Mouse (Mus musculus) midbrain, embryonic 12.5 days (tissue): ENCODE results near the gene Suds3. TPM values are rescaled to one million over a fixed set of nuclear protein-coding genes. Genes with fewer than 3 reads are reported as not detected.

Experiments
- ATAC-seq: fragments of 200-750 bp; cut with Nextera tagmentation; 2 replicates; pipeline ENCODE4 v1.8.0; 2017; ENCODE audit warnings: low read depth, moderate TSS enrichment, moderate library complexity; ENCODE audit not compliant: low FRiP score
- H3K27ac ChIP-seq: fragments of 300-500 bp; sonication (generic); replicated peaks from 2 replicates; pipeline ENCODE4 v1.5.1; 2016; ENCODE audit warnings: mild to moderate bottlenecking
- H3K27me3 ChIP-seq: fragments of 300-500 bp; sonication (generic); 2 replicates; pipeline ENCODE4 v1.6.1; 2016; ENCODE audit warnings: mild to moderate bottlenecking
- H3K36me3 ChIP-seq: fragments of 300-500 bp; sonication (generic); 2 replicates; pipeline ENCODE4 v1.6.1; 2016
- H3K4me1 ChIP-seq: fragments of 300-500 bp; sonication (generic); 2 replicates; pipeline ENCODE4 v1.6.1; 2016
- H3K4me2 ChIP-seq: fragments of 300-500 bp; sonication (generic); replicated peaks from 2 replicates; pipeline ENCODE4 v1.6.1; 2016; ENCODE audit warnings: mild to moderate bottlenecking, moderate library complexity
- H3K4me3 ChIP-seq: fragments of 300-500 bp; sonication (generic); 2 replicates; pipeline ENCODE4 v1.5.1; 2016; ENCODE audit warnings: mild to moderate bottlenecking
- H3K9ac ChIP-seq: fragments of 300-500 bp; sonication (generic); replicated peaks from 2 replicates; pipeline ENCODE4 v1.6.1; 2016; ENCODE audit warnings: mild to moderate bottlenecking, moderate library complexity
- H3K9me3 ChIP-seq: fragments of 300-500 bp; sonication (generic); 2 replicates; pipeline ENCODE4 v1.6.1; 2016; ENCODE audit warnings: mild to moderate bottlenecking
- WGBS: fragments of 180-500 bp; shearing (Covaris S2); methylation state at CpG from one replicate; pipeline ENCODE4 v1.1.7; 2016; 5-methylcytosine and 5-hydroxymethylcytosine counted together
- polyA plus RNA-seq: library from polyadenylated mRNA; unstranded; fragments of >200 nt; fragmentation: Nextera tagmentation; extraction: Ambion mirVana; gene quantifications from 2 replicates; pipeline ENCODE4 v1.2.1, GENCODE M21; 2016

Gene Suds3
- polyA plus RNA-seq, 1 experiment from 2014 or later = 118 TPM

- Histone ChIP-seq H3K4me2 (no peak overlapping the region), H3K27me3 (no peaks in the 10 kb centered on the region), H3K27ac (0 out of 2 replicates have a peak overlapping the region, but pooled peaks have one; percentile 35), H3K9me3 (no peaks in the 10 kb centered on the region), H3K36me3 (no peaks in the 10 kb centered on the region), H3K4me3 (no peak overlapping the region), H3K9ac (no peak overlapping the region), H3K4me1 (peaks cover 13% of the 10 kb centered on the region)
- ATAC-seq = no peak
- 82% methylated on average over 3 of the region's 3 CpGs for WGBS
These were observed 19.1 kb upstream of the Suds3 start for GRCm38 (mm10) chr5:117134889-117135456.

- H3K4me1 ChIP-seq = peaks cover 12% of the 10 kb centered on the region
- no peak for ATAC-seq
- no peaks in the 10 kb centered on the region for H3K27me3 ChIP-seq
- no peaks in the 10 kb centered on the region for H3K36me3 ChIP-seq
- WGBS = 85% methylated on average over 19 of the region's 19 CpGs
- H3K4me2 ChIP-seq = no peak overlapping the region
- H3K4me3 ChIP-seq = no peak overlapping the region
- H3K9me3 ChIP-seq = no peaks in the 10 kb centered on the region
- no peak overlapping the region for H3K27ac ChIP-seq
- no peak overlapping the region for H3K9ac ChIP-seq
These were observed 18.4 kb upstream of the Suds3 start for GRCm38 (mm10) chr5:117134066-117134888.

- no peaks in the 10 kb centered on the region for H3K36me3 ChIP-seq
These were observed 17.6 kb upstream of the Suds3 start for GRCm38 (mm10) chr5:117133446-117134065.

GRCm38 (mm10) chr5:117130726-117131125 is 14.8 kb upstream of the Suds3 start:
- no peak overlapping the region for H3K9ac ChIP-seq
- ATAC-seq = no peak
- 94% methylated on average over 15 of the region's 15 CpGs for WGBS

More at GRCm38 (mm10) chr5:117133446-117134065, 17.6 kb upstream of the Suds3 start:
- H3K27me3 ChIP-seq = no peaks in the 10 kb centered on the region
- 92% methylated on average over 17 of the region's 17 CpGs for WGBS
- no peak overlapping the region for H3K4me3 ChIP-seq
- H3K9ac ChIP-seq = no peak overlapping the region
- peaks cover 12% of the 10 kb centered on the region for H3K4me1 ChIP-seq
- H3K4me2 ChIP-seq = no peak overlapping the region
- no peak overlapping the region for H3K27ac ChIP-seq
- no peak for ATAC-seq
- no peaks in the 10 kb centered on the region for H3K9me3 ChIP-seq

GRCm38 (mm10) chr5:117127051-117127450 is 11.1 kb upstream of the Suds3 start:
- no peak overlapping the region for H3K4me3 ChIP-seq
- WGBS = 84% methylated on average over 4 of the region's 4 CpGs
- H3K4me1 ChIP-seq = no peaks in the 10 kb centered on the region
- H3K9me3 ChIP-seq = no peaks in the 10 kb centered on the region
- ATAC-seq = no peak
- H3K4me2 ChIP-seq = no peak overlapping the region
- no peak overlapping the region for H3K9ac ChIP-seq
- H3K36me3 ChIP-seq = no peaks in the 10 kb centered on the region
- H3K27ac ChIP-seq = no peak overlapping the region
- 0 out of 2 replicates have a peak, but pooled peaks cover 3% of the 10 kb centered on the region for H3K27me3 ChIP-seq

More at GRCm38 (mm10) chr5:117130726-117131125, 14.8 kb upstream of the Suds3 start:
- Histone ChIP-seq H3K36me3 (no peaks in the 10 kb centered on the region), H3K9me3 (no peaks in the 10 kb centered on the region), H3K27ac (no peak overlapping the region), H3K4me2 (no peak overlapping the region), H3K4me1 (peaks cover 8% of the 10 kb centered on the region), H3K4me3 (no peak overlapping the region), H3K27me3 (no peaks in the 10 kb centered on the region)

GRCm38 (mm10) chr5:117125482-117126346 is 9.8 kb upstream of the Suds3 start:
- H3K27ac ChIP-seq = no peak overlapping the region
- no peak overlapping the region for H3K4me3 ChIP-seq
- 80% methylated on average over 16 of the region's 16 CpGs for WGBS
- no peaks in the 10 kb centered on the region for H3K9me3 ChIP-seq
- no peaks in the 10 kb centered on the region for H3K36me3 ChIP-seq
- ATAC-seq = no peak
- H3K9ac ChIP-seq = no peak overlapping the region
- H3K4me1 ChIP-seq = peaks cover 11% of the 10 kb centered on the region
- H3K4me2 ChIP-seq = no peak overlapping the region
- H3K27me3 ChIP-seq = peaks cover 15% of the 10 kb centered on the region

GRCm38 (mm10) chr5:117123840-117124239 is 7.9 kb upstream of the Suds3 start:
- ATAC-seq = no peak
- no peaks in the 10 kb centered on the region for H3K36me3 ChIP-seq
- H3K9me3 ChIP-seq = no peaks in the 10 kb centered on the region
- 92% methylated on average over 4 of the region's 4 CpGs for WGBS
- H3K27me3 ChIP-seq = peaks cover 18% of the 10 kb centered on the region
- H3K4me2 ChIP-seq = no peak overlapping the region
- H3K27ac ChIP-seq = no peak overlapping the region
- H3K4me3 ChIP-seq = no peak overlapping the region
- peaks cover 15% of the 10 kb centered on the region for H3K4me1 ChIP-seq
- no peak overlapping the region for H3K9ac ChIP-seq

GRCm38 (mm10) chr5:117123102-117123501 is 7.2 kb upstream of the Suds3 start:
- H3K36me3 ChIP-seq = no peaks in the 10 kb centered on the region
- ATAC-seq = no peak
- peaks cover 18% of the 10 kb centered on the region for H3K27me3 ChIP-seq
- H3K4me3 ChIP-seq = no peak overlapping the region
- H3K27ac ChIP-seq = no peak overlapping the region
- 94% methylated on average over 6 of the region's 6 CpGs for WGBS
- no peak overlapping the region for H3K9ac ChIP-seq
- H3K4me2 ChIP-seq = no peak overlapping the region
- H3K9me3 ChIP-seq = no peaks in the 10 kb centered on the region
- peaks cover 15% of the 10 kb centered on the region for H3K4me1 ChIP-seq

GRCm38 (mm10) chr5:117121657-117122056 is 5.7 kb upstream of the Suds3 start:
- Histone ChIP-seq H3K4me1 (peaks cover 15% of the 10 kb centered on the region), H3K27me3 (peaks cover 18% of the 10 kb centered on the region), H3K27ac (no peak overlapping the region), H3K9me3 (no peaks in the 10 kb centered on the region), H3K4me3 (peak overlapping the region; percentile 63; the same call in 1 of the 2 replicates), H3K4me2 (peak overlapping the region; percentile 92; the same call in 1 of the 2 replicates), H3K36me3 (no peaks in the 10 kb centered on the region), H3K9ac (no peak overlapping the region)
- ATAC-seq = no peak
- WGBS = 5% methylated on average over 2 of the region's 2 CpGs

GRCm38 (mm10) chr5:117120489-117121466 is 4.9 kb upstream of the Suds3 start:
- peak overlapping the region; percentile 92 for H3K4me2 ChIP-seq
- H3K36me3 ChIP-seq = no peaks in the 10 kb centered on the region
- no peak overlapping the region for H3K27ac ChIP-seq
- 1% methylated on average over 39 of the region's 40 CpGs for WGBS
- peaks cover 15% of the 10 kb centered on the region for H3K4me1 ChIP-seq
- peak overlapping the region; percentile 63 for H3K4me3 ChIP-seq
- no peaks in the 10 kb centered on the region for H3K9me3 ChIP-seq
- peaks cover 18% of the 10 kb centered on the region for H3K27me3 ChIP-seq
- peak overlapping the region; percentile 71 for H3K9ac ChIP-seq
- ATAC-seq = peak; percentile 38; the same call in 1 of the 2 replicates
